Mouse (Mus musculus) brain, embryonic 14.5 days (tissue): ENCODE measurements around the gene Ccdc62. TPM values are rescaled to one million over a fixed set of nuclear protein-coding genes. Genes with fewer than 3 reads are reported as not detected.

Experiments
- DNase-seq: peaks from one replicate; pipeline ENCODE4 v3.0.0-alpha.2; 2011; ENCODE audit warnings: low read depth
- CTCF ChIP-seq: fragments of 200-500 bp; IDR thresholded peaks from 2 replicates; pipeline ENCODE4 v1.5.1; 2012; ENCODE audit warnings: inconsistent platforms, mild to moderate bottlenecking, moderate library complexity, borderline replicate concordance; ENCODE audit not compliant: insufficient read depth, insufficient read length; ENCODE audit errors: extremely low read depth
- POLR2A ChIP-seq: fragments of 200-500 bp; IDR thresholded peaks from 2 replicates; pipeline ENCODE4 v1.6.1; 2012; ENCODE audit warnings: mild to moderate bottlenecking, inconsistent platforms, borderline replicate concordance; ENCODE audit not compliant: poor library complexity, insufficient read depth, insufficient read length, severe bottlenecking; ENCODE audit errors: extremely low read depth
- polyA plus RNA-seq: library from polyadenylated mRNA; depleted of rRNA; stranded (reverse); fragments of >200 nt; gene quantifications from 2 replicates; pipeline ENCODE4 v1.2.3, GENCODE M21; 2012; rRNA removed

Gene Ccdc62
- polyA plus RNA-seq = 6.8 and 7.1 TPM in 2 replicates

- peak; percentile 98 for DNase-seq
- TF ChIP-seq CTCF = no peak
- TF ChIP-seq POLR2A = peak; percentile 100
These were observed at the start of gene Ccdc62 for GRCm38 (mm10) chr5:123930508-123930989. TSS of gene Ccdc62 (plus strand) at chr5:123930679.

GRCm38 (mm10) chr5:123880778-123881177 is 49.7 kb upstream of the Ccdc62 start:
- TF ChIP-seq POLR2A (no peak), CTCF (no peak)
- no peak for DNase-seq

GRCm38 (mm10) chr5:123883891-123884290 is 46.6 kb upstream of the Ccdc62 start:
- DNase-seq = no peak
- no peak for TF ChIP-seq CTCF
- TF ChIP-seq POLR2A = no peak

- no peak for TF ChIP-seq CTCF
- no peak for TF ChIP-seq POLR2A
- no peak for DNase-seq
These were observed 46.1 kb upstream of the Ccdc62 start for GRCm38 (mm10) chr5:123884332-123884731.

- no peak for DNase-seq
These were observed 44.1 kb upstream of the Ccdc62 start for GRCm38 (mm10) chr5:123886365-123886764.

GRCm38 (mm10) chr5:123890312-123890711 is 40.2 kb upstream of the Ccdc62 start:
- no peak for DNase-seq
- TF ChIP-seq CTCF (no peak), POLR2A (no peak)

More at GRCm38 (mm10) chr5:123886365-123886764, 44.1 kb upstream of the Ccdc62 start:
- TF ChIP-seq CTCF = no peak
- TF ChIP-seq POLR2A = no peak

- TF ChIP-seq POLR2A (no peak), CTCF (no peak)
- DNase-seq = no peak
These were observed 39.5 kb upstream of the Ccdc62 start for GRCm38 (mm10) chr5:123890987-123891386.

GRCm38 (mm10) chr5:123891669-123892068 is 38.8 kb upstream of the Ccdc62 start:
- DNase-seq = peak; percentile 43
- TF ChIP-seq POLR2A (no peak), CTCF (no peak)

- no peak for DNase-seq
- TF ChIP-seq CTCF (no peak), POLR2A (no peak)
These were observed 37.0 kb upstream of the Ccdc62 start for GRCm38 (mm10) chr5:123893520-123893919.

- DNase-seq = no peak
- no peak for TF ChIP-seq CTCF
- no peak for TF ChIP-seq POLR2A
These were observed 34.1 kb upstream of the Ccdc62 start for GRCm38 (mm10) chr5:123896395-123896794.

GRCm38 (mm10) chr5:123897352-123897751 is 33.1 kb upstream of the Ccdc62 start:
- no peak for TF ChIP-seq CTCF
- TF ChIP-seq POLR2A = no peak
- DNase-seq = no peak

GRCm38 (mm10) chr5:123904059-123904672 is 26.3 kb upstream of the Ccdc62 start:
- TF ChIP-seq POLR2A (no peak), CTCF (no peak)
- no peak for DNase-seq
